Mouse (Mus musculus) c-Kit-positive CD71-positive TER-119-positive erythroid progenitor cells, embryonic 14.5 days (primary cell): Measurements from ENCODE around the gene Ndufs7.

ENCODE experiments used
- DNase-seq: peaks from one replicate; pipeline ENCODE4 v3.0.0-alpha.2; 2013; ENCODE audit warnings: low spot score

Ndufs7 gene

DNA sequence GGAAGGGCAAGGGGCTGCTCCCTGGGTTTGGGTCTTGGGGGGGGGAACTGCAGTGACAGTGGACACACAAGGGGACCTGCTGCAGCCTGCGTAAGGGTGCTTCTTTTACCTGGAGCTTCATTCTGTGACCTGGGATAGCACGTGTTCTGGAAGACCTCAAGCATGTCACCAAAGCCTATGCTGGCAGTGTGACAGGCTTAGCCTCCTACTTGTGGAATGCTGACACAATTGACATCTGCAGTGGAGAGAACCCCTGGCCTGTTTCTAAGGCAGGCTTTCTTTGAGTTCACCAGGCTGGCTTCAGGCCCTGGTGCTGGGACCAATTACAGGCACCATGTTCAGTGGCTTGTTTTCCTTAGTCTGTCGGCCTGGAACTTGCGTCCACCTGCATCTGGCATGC lies 45.4 kb downstream of the Ndufs7 start:
- DNase-seq, result peak; percentile 23

- DNase-seq, result no peak
Measured at GRCm38 (mm10) chr10:80294788-80295303, 45.9 kb downstream of the Ndufs7 start.

DNA sequence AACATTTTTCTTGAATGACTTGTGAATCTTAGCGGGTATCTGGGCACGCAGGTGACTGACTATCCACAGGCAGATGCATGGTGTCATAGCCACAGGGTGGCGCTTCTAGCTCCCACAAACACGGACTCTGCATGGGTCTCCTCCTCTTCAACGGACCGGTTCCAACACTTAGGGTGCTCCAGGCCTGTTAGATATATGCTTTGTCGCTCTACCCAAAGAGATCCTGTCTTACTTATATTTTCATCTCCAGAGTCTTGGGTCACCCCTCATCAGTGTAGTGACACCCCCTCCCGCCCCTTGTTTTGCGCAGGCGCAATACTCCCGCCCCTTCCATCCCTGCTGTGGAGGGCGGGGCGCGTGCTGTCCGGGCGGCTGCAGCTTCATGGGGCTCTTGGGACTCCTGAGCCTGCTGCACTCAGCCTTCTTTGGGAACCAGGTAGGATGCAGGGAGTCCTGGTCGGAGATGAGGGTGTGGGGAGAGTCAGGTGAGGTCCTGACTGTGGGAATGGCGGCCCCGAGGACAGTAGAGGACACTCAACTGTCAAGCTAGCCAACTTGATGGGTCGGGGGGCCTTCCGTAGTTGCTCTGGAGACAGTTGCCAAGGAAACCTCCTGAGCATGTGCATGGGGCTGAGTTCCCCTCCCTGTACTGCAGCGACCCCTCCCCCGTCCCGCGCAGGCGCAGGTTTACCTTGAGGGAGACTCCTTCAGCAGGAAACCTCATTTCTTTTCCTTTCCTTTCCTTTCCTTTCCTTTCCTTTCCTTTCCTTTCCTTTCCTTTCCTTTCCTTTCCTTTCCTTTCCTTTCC lies 46.9 kb downstream of the Ndufs7 start, which contains the start of gene Apc2:
TSS of gene Apc2 (plus strand) at position 360 of the 808 bp plus-strand sequence.
- peak; percentile 75 for DNase-seq

- no peak for DNase-seq
Measured at GRCm38 (mm10) chr10:80296824-80297223, 47.9 kb downstream of the Ndufs7 start.

DNA sequence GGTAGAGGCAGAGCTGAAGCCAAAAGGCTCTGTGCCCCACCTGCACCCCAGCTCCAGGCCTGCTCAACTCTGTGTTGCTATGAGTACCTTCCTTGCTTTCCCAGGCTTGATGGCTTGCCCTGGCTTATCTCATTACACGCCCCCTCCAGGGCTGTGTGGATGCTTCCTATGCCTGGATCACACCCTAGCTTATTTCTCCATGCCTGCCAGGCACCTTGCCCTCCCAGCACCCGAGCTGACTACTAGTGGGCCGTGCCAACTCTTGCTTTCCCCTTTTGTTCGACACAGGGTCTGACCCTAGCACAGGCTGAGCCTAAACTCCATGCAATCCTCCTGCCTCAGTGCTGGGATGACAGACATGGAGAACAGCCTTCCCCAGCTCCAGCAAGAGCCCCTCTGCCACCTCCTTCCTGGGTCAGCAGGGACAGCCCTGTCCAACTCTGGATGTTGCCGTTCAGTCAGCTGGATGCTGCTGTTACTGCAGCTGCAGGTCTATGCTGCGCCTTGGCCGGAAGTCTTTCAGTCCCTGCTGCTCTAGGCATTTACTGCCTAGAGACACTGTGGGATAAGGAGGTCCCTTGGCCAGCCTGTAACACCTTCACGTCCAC lies 48.7 kb downstream of the Ndufs7 start:
- DNase-seq, result no peak

DNA sequence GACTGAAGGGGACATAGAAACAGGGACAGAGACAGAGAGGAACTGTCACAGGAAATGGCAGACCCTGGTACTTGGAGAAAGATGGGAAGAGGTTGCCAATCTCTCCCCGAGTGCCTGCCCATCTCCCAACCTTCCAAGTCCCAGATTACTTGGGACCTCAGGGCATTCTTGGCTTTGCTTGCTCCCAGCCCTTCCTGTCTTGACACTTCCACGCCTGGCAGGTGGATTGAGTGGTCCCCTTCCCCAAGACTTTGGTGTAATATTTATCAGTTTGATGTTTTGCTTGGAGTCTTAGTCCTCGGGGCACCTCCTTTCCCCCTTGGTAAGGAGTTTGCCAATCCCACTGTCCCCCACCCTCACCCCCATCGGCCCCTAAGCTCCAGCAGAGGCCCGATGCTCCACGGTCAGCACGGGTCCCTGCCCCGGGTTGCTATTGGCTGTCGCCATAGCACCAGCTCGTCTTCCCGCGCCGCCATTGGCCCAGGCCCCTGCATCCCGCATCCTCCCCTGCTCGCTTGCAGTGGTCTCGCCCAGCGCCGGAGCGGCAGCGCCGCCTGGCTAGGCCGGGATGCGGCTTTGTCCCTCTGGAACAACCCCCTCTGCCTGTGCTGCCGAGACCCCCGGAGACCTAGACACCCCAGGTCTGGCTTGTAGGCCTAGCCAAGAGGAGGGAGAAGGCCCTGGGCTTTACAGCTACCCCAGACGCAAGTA lies 49.8 kb downstream of the Ndufs7 start:
- no peak for DNase-seq

- no peak for DNase-seq
Measured at GRCm38 (mm10) chr10:80299301-80299700, 50.4 kb downstream of the Ndufs7 start.

GRCm38 (mm10) chr10:80299824-80300223 lies 50.9 kb downstream of the Ndufs7 start:
- DNase-seq, result no peak

GRCm38 (mm10) chr10:80300672-80301181 lies 51.8 kb downstream of the Ndufs7 start:
- DNase-seq, result no peak

DNA sequence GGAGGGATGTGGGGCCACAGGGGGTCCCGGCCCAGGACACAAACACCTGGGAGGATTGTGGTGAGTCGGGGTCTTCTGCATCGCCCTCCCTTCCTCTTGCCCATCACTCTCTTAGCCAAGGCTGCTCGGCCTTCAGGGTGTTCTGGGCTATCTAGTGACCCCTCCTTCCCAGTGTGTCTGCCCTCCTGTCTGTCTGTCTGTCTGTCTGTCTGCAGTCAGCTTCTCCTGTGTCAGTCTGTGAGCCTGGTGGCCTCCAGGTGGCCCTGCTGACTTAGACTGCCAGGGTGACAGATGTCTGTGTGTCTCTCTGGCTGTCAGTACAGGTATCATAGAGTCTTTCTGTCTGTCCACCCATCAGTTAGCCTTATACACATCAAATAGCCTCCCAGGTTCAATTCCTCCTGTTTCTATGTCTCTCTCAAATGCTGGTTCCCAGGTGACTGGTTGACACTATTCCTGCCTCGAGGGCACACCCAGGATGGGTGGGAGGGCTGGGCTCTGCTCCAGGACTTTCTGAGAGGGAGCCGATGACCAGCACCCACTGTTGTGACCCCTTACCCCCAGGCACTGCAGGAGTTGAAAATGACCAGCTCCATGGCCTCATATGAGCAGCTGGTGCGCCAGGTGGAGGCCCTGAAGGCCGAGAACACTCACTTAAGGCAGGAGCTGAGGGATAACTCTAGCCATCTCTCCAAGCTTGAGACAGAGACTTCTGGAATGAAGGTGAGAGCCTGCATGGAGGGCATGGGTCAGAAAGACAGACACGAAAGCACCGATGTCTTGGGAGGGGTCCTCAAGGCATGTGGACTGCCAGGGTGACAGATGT lies 52.5 kb downstream of the Ndufs7 start:
- no peak for DNase-seq

GRCm38 (mm10) chr10:80302082-80302355 lies 53.1 kb downstream of the Ndufs7 start:
- no peak for DNase-seq

GRCm38 (mm10) chr10:80302471-80302881 lies 53.6 kb downstream of the Ndufs7 start:
- DNase-seq, result no peak

DNA sequence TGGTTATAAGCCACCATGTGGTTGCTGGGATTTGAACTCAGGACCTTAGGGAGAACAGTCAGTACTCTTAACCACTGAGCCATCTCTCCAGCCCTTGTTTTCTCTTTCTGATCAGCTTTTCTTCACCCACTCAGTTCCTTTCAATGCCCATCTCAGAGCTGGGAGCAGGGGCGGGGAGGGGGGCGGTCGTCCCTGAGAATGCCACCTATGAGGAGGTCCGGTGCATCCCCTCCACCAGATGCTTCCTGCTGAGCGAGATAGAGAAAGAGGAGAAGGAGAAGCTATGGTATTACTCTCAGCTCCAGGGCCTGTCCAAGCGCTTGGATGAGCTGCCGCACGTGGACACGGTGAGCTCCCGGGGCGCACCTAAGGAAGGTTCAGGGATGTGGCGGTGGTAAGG lies 55.5 kb downstream of the Ndufs7 start:
- DNase-seq, result no peak

- no peak for DNase-seq
Measured at GRCm38 (mm10) chr10:80304862-80305261, 55.9 kb downstream of the Ndufs7 start.
